Mouse (Mus musculus): ENCODE measurements around the gene Best3.

The Best3 gene

GRCm38 (mm10) chr10:117073176-117073575 lies 87.1 kb downstream of the Best3 start:
- Histone ChIP-seq H3K36me3 (ENCODE audit: control insufficient read depth, insufficient read depth, low read length, poor library complexity, severe bottlenecking) (peaks cover 6% of the 10 kb centered on the region; the same call in 1 of the 2 replicates), H3K27me3 (ENCODE audit: control insufficient read depth, insufficient read depth, low read length, poor library complexity, severe bottlenecking) (no peaks in the 10 kb centered on the region)
- no peak for DNase-seq (ENCODE audit: low read depth, low spot score)

Data from splenic B cell, adult 2 months (primary cell).